Mouse (Mus musculus): Measurements from ENCODE around the gene Fam107b. TPM values are rescaled to one million over a fixed set of nuclear protein-coding genes. Genes with fewer than 3 reads are reported as not detected.
"Not testable (repeated sequence)": the region's sequence is repeated elsewhere in the genome, so short reads cannot be mapped to it uniquely, and the experiment has no call there.

Gene Fam107b
- polyA plus RNA-seq, 1 experiment, result 14.7 TPM

DNA sequence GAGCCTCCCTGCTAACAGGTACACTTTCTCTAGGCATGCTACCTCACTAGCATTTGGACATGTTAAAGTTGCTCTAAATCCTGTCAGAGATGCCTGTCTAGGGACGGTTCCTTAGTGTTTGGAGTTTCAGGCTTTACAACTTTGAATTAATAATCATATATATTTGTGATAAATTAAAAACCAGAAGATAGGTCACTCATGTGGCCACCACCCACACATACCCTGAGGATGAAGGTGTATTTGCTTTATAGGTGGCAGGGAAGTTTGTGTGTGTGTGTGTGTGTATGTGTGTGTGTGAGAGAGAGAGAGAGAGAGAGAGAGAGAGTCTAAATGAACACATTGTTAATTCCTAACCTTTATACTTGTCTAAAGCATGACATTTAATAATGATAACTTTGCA, 144.2 kb downstream of the Fam107b start:
- WGBS, result 43% methylated on average over 1 of the region's 1 CpGs
- Histone ChIP-seq H3K4me1 (ENCODE audit: control insufficient read depth, insufficient read depth, low read length) (no peaks in the 10 kb centered on the region), H3K4me3 (replicated peaks; ENCODE audit: extremely low read depth, low read depth, low read length) (peak overlapping the region; percentile 79)
- TF ChIP-seq CTCF (IDR thresholded peaks at IDR 0.05; ENCODE audit: insufficient read depth, low read length) (no peak), POLR2A (IDR thresholded peaks at IDR 0.05; ENCODE audit: borderline replicate concordance, extremely low read depth, low read depth, low read length) (no peak)
- DNase-seq, result no peak

DNA sequence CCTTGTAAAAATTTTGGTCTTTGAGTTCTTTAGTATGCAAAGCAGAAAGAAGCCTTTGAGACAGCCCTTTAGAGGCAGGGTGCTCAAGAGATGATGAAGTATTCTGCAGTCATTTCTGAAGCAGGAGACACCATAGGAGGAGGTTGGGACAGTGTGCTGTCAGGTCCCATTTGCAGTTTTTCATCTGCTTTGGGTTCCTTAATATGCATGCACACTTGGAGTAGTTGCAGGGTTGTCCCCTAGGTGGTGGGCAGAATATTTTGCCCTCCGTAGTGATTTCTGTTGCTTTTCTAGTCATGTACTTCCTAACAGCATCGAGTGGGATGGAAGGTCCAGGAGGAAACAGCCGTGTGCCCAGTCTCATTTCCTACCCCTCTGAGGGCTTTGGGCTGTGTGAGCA, 145.1 kb downstream of the Fam107b start:
- TF ChIP-seq POLR2A (IDR thresholded peaks at IDR 0.05; ENCODE audit: borderline replicate concordance, extremely low read depth, low read depth, low read length), result no peak
- TF ChIP-seq CTCF (IDR thresholded peaks at IDR 0.05; ENCODE audit: insufficient read depth, low read length), result no peak
- H3K4me3 ChIP-seq (replicated peaks; ENCODE audit: extremely low read depth, low read depth, low read length), result peak overlapping the region; percentile 41
- 29% methylated on average over 3 of the region's 3 CpGs for WGBS
- no peak for DNase-seq
- no peaks in the 10 kb centered on the region for H3K4me1 ChIP-seq (ENCODE audit: control insufficient read depth, insufficient read depth, low read length)

DNA sequence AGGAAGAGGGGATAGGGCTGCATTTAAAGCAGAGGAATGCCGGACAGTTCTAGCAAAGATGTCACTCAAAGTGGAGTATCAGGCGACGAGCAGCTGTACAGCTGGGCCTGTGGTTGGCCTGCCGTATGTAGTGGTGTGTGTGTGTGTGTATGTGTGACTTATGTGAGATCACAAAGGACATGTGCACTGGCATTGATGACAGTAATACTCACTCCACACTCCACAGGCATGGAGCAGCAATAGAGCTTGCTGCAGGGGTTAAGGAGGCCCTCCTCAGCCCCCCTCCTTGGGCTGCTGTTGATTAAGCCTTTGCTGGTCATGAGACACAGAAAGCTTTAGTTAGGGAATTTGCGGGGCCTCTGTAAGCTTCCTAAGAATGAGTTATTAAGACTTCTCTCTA, 147.0 kb downstream of the Fam107b start:
- 67% methylated on average over 5 of the region's 5 CpGs for WGBS
- no peak overlapping the region for H3K4me3 ChIP-seq (replicated peaks; ENCODE audit: extremely low read depth, low read depth, low read length)
- TF ChIP-seq POLR2A (IDR thresholded peaks at IDR 0.05; ENCODE audit: borderline replicate concordance, extremely low read depth, low read depth, low read length) (no peak), CTCF (IDR thresholded peaks at IDR 0.05; ENCODE audit: insufficient read depth, low read length) (no peak)
- DNase-seq, result no peak
- H3K4me1 ChIP-seq (ENCODE audit: control insufficient read depth, insufficient read depth, low read length), result no peaks in the 10 kb centered on the region; the same call in 1 of the 2 replicates

DNA sequence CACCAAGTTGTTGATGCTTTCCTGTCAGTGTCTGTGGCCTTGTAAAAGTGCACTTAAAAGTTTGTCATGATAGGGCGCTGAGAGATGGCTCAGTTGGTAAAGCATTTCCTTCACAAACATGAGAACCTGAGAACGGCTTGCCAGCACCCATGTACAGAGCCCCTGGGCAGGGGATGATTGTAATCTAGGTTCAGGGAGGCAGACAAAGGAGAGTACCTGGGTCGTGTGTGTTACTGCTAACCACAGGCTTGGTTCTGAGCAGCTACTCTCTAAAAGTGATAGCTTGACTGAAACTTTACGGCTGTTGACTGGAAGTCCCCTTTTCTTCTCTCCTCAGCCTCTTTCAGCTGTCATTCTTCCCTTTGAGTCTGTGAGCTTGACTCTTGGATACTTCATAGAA, 147.6 kb downstream of the Fam107b start:
- no peak overlapping the region for H3K4me3 ChIP-seq (replicated peaks; ENCODE audit: extremely low read depth, low read depth, low read length)

DNA sequence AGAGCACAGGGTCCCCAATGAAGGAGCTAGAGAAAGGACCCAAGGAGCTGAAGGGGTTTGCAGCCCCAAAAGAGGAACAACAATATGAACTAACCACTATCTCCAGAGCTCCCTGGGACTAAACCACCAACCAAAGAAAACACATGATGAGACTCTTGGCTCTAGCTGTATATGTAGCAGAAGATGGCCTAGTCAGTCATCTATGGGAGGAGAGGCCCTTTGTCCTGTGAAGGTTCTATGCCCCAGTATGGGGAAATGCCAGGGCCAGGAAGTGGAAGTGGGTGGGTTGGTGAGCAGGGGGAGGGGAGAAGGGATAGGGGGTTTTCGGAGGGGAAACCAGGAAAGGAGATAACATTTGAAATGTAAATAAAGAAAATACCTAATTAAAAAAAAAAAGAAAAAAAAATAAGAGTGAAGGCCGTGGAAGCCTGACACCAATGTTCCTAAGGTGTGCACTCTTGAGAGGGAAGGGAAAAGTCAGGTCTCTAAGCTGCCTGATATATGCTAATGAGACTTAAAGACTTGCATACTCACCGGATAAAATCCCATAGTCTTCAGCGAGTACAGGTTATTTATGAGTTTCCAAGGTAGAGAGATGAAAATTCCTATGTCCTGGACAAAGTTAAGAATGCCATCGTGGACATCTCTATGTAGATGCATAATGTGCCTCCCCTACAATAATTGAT, 149.3 kb downstream of the Fam107b start:
- WGBS, result 66% methylated on average over 5 of the region's 5 CpGs
- not testable (repeated sequence) for DNase-seq; H3K4me1 ChIP-seq (ENCODE audit: control insufficient read depth, insufficient read depth, low read length); H3K4me3 ChIP-seq (replicated peaks; ENCODE audit: extremely low read depth, low read depth, low read length)

More for the DNA sequence above, 147.6 kb downstream of the Fam107b start:
- TF ChIP-seq POLR2A (IDR thresholded peaks at IDR 0.05; ENCODE audit: borderline replicate concordance, extremely low read depth, low read depth, low read length) (no peak), CTCF (IDR thresholded peaks at IDR 0.05; ENCODE audit: insufficient read depth, low read length) (no peak)
- 63% methylated on average over 4 of the region's 4 CpGs for WGBS
- H3K4me1 ChIP-seq (ENCODE audit: control insufficient read depth, insufficient read depth, low read length), result no peaks in the 10 kb centered on the region; the same call in 1 of the 2 replicates
- no peak for DNase-seq

DNA sequence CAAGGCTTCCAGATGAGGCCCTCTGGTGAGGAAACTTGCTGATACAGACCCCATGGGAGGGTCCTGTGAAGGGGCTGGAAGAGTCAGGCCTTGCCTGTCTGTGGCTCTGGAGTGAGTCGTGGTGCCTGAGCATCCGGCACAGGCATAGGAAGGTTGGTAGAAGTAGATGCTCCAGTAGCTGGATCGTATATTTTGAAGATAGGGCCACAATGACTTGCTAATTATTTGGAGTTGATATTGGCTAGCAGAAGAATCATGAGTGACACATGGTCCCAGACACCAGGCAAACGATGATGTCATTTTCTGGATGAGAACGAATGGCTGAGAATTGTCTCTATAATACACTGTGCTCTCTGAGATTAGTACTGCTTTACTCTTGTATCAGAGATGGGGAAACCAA, 150.8 kb downstream of the Fam107b start:
- 79% methylated on average over 5 of the region's 5 CpGs for WGBS
- DNase-seq, result no peak
- Histone ChIP-seq H3K4me1 (ENCODE audit: control insufficient read depth, insufficient read depth, low read length) (peaks cover 2% of the 10 kb centered on the region; the same call in 1 of the 2 replicates), H3K4me3 (replicated peaks; ENCODE audit: extremely low read depth, low read depth, low read length) (no peak overlapping the region)
- TF ChIP-seq CTCF (IDR thresholded peaks at IDR 0.05; ENCODE audit: insufficient read depth, low read length) (no peak), POLR2A (IDR thresholded peaks at IDR 0.05; ENCODE audit: borderline replicate concordance, extremely low read depth, low read depth, low read length) (no peak)

DNA sequence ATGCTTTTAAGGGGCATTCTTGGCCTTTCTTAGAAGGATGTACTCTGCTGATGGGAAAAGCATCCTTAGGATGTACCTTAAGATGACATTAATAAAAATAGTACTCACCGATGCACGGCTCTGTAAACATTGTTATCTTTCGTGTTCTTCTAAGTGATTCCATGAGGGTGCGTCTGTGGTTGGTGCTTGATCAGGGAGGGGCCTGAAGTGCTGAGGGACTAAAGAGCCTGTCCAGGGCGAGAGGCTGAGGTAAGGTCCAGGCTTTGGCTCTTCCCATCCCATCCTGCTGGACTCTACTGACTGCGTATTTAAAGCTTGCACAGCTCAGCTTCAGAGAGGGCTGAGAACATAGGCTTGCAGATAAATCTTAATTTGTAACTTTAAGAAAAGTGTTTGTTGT, 151.7 kb downstream of the Fam107b start:
- Histone ChIP-seq H3K4me3 (replicated peaks; ENCODE audit: extremely low read depth, low read depth, low read length) (no peak overlapping the region), H3K4me1 (ENCODE audit: control insufficient read depth, insufficient read depth, low read length) (peaks cover 2% of the 10 kb centered on the region; the same call in 1 of the 2 replicates)
- 54% methylated on average over 6 of the region's 6 CpGs for WGBS
- TF ChIP-seq CTCF (IDR thresholded peaks at IDR 0.05; ENCODE audit: insufficient read depth, low read length) (no peak), POLR2A (IDR thresholded peaks at IDR 0.05; ENCODE audit: borderline replicate concordance, extremely low read depth, low read depth, low read length) (no peak)
- no peak for DNase-seq

DNA sequence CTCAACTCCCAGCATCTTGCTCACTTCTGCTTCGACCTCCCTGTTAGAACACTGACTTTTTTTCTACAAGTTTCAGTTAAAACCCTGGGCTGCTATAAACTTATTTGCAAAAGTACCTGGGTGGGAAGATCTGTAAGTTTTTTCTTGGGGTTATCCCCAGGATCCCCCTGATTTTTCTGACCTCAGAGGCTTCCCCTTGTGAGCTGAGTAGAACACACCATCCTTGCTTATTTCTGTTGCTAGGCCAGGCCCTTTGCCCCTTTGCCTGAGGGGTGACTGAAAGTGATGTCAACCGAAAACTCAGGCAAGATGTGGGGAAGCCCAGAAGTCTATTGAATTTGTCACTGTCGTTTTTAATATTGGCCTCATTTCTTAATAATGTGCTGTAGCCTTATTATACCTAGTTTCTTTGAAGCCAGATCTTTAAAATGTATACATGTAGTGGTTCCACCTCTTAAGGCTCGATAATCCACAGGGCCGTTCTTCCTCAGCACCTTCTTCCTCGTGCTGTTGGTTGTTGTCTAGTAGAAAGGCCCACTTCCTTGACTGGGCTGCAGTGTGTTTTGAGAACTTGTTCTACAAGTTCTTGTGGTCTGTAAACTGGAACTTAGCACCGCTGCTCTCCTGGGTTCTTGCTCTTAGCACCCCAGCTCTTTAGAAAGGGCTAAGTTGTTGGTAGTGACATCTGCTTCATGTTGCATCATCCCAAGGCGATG, 153.3 kb downstream of the Fam107b start:
- no peak overlapping the region for H3K4me3 ChIP-seq (replicated peaks; ENCODE audit: extremely low read depth, low read depth, low read length)
- TF ChIP-seq CTCF (IDR thresholded peaks at IDR 0.05; ENCODE audit: insufficient read depth, low read length) (no peak), POLR2A (IDR thresholded peaks at IDR 0.05; ENCODE audit: borderline replicate concordance, extremely low read depth, low read depth, low read length) (no peak)
- WGBS, result 70% methylated on average over 8 of the region's 8 CpGs
- DNase-seq, result no peak
- H3K4me1 ChIP-seq (ENCODE audit: control insufficient read depth, insufficient read depth, low read length), result peaks cover 2% of the 10 kb centered on the region; the same call in 1 of the 2 replicates

DNA sequence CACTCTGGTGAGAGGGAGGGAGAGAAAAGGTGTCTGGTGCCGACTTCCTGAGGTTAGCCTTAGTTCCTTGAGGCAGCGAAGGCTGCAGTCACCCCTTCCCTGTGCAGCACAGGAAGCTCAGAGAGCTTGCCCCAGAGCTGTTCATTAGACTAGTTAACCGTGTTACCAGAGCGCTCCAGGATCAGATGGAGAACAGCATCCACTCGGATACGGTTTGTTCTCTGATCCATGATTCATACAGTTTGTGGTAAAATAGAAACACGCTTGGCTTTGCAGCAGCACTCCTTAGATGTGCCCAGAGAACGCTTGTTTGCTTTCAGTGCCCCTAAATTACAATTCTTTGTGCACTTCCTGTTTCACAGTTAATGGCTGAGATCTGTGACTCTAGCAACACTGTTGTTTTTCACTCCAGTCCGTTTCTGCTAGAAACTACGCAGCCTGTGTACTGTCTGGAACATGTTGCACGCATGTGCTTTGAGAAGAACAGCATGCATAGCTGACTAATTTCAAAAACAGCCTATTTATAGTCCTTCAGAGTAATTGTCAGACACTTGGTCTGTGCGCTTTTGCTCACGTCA, 156.3 kb downstream of the Fam107b start:
- DNase-seq, result no peak

More for the DNA sequence above, 156.3 kb downstream of the Fam107b start:
- WGBS, result 28% methylated on average over 13 of the region's 13 CpGs
- peaks cover 2% of the 10 kb centered on the region; the same call in 1 of the 2 replicates for H3K4me1 ChIP-seq (ENCODE audit: control insufficient read depth, insufficient read depth, low read length)
- TF ChIP-seq CTCF (IDR thresholded peaks at IDR 0.05; ENCODE audit: insufficient read depth, low read length) (no peak), POLR2A (IDR thresholded peaks at IDR 0.05; ENCODE audit: borderline replicate concordance, extremely low read depth, low read depth, low read length) (no peak)
- H3K4me3 ChIP-seq (replicated peaks; ENCODE audit: extremely low read depth, low read depth, low read length), result peak overlapping the region; percentile 17

All from lung, adult 2 months (tissue).